ENCODE assay signal across 19 mouse cellular contexts in genomic region chr3:47836541-47837240, GRCm38 (mm10).
"Had no signal": no experiment of that assay in that cellular context is flagged by ENCODE, and none has a peak within 500 bp of the region (broad histone marks: within the 10 kb centered on the region; RNA-seq: fewer than 3 reads in every experiment).

No protein-coding gene starts in this region.

- H3K36me3 ChIP-seq: midbrain, embryonic 10.5 days; midbrain, embryonic 12.5 days; neural tube, embryonic 13.5 days; neural tube, embryonic 15.5 days had no signal

- H3K27ac ChIP-seq: midbrain, embryonic 10.5 days; midbrain, embryonic 12.5 days; neural tube, embryonic 13.5 days; neural tube, embryonic 15.5 days had no signal

- ATAC-seq: midbrain, embryonic 16.5 days had no signal

- H3K9me3 ChIP-seq: midbrain, embryonic 10.5 days; midbrain, embryonic 12.5 days; neural tube, embryonic 13.5 days; neural tube, embryonic 15.5 days had no signal

- H3K4me1 ChIP-seq: midbrain, embryonic 10.5 days; midbrain, embryonic 12.5 days; neural tube, embryonic 13.5 days; neural tube, embryonic 15.5 days had no signal

- H3K4me3 ChIP-seq: midbrain, embryonic 10.5 days; midbrain, embryonic 12.5 days; myocyte; neural tube, embryonic 13.5 days; neural tube, embryonic 15.5 days had no signal

- H3K9ac ChIP-seq: lung, embryonic 14.5 days; midbrain, embryonic 12.5 days; neural tube, embryonic 13.5 days; neural tube, embryonic 15.5 days had no signal

- DNase-seq: lung, adult 18-20 months; lung, embryonic 14.5 days; lung, postnatal 10 days; lung, postnatal 4 days; midbrain, embryonic 14.5 days; retina, postnatal 1 day; right cerebral cortex, adult 18-20 months; right cerebral cortex, postnatal 25 days; right cerebral cortex, postnatal 4 days; spleen, adult 18-20 months; thymus, adult 18-20 months; thymus, postnatal 14 days; thymus, postnatal 36 days had no signal
